Mouse (Mus musculus) E14TG2a.4 (cell line): ENCODE results near the gene Itgb5.

Source experiments
- CTCF ChIP-seq: conservative IDR thresholded peaks from 2 replicates; pipeline ENCODE4 v1.5.1; 2014; ENCODE audit warnings: low read length
- POU5F1 ChIP-seq: IDR thresholded peaks from 2 replicates; pipeline ENCODE4 v1.6.1; 2014; ENCODE audit warnings: low read length, borderline replicate concordance

DNA sequence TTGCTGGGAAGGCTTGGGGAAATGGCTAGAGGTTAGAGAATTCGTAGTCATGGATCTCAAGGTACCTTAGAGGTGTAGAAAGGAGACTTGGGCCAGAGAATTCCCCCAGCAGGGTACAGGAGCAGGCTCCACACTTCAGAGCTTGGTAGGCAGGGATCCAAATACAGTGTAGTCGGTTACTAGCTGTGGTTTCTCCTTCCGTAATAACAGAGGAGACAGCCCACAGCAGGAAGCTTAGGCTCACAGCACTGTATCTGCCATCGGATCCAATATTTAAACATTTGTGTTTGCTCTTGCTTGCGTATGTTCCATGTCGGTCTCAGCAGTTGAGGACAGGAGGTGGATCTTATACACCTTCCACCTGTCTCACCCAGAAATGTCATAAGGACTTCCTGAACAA lies 33.6 kb upstream of the Itgb5 start:
- TF ChIP-seq CTCF: no peak
- no peak for TF ChIP-seq POU5F1
